Mouse (Mus musculus): ENCODE measurements at regions not wholly inside any gene's neighbourhood (a gene's known extent, or its start where the extent isn't known, plus 50 kb on each side); places are given as distances from the start of the nearest gene placed in this dataset.

DNA sequence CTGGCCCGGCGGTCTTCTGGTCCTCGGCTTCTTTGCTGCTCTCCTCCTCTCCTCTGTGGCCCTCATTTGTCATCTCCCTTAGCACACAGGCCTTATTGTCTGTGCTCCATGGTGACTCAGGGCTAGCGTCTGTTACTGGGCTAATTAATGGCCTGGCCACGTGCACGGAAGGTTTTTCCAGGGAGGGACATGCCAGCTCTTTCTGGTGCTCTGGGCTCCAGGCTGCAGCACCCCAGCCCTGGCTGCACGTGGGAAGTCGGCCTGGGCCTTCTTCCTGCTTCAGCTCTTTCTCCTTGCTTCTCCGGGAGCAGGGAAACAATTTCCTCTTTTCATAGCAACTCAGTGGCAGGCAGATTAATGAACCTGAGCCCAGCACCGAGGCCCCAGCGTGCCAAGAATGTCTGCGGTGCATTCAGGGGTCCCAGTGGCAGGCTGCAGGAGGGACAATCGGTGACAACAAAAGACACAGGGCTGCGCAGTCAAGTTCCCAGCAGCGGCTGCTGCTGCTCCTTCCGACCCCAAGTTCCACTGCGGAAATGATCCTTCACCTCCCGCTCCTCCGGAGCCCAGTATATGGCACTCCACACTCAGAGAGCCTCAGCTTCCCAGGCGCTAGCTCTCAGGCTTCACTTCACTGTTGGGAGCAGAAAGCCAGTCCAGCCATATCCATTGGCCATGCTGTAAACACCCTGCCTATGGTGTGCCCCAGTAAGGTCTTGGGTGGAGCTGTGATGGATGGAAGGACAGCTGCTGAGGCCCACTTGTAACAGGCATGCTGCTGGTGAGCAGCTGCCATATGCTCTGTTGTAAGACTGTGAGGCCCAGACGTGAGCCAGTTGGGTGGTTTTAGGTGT is 257.3 kb upstream of the Habp2 start:
- no peak for TF ChIP-seq CTCF (IDR thresholded peaks at IDR 0.05; ENCODE audit: low read depth)
- TF ChIP-seq EP300 (IDR thresholded peaks at IDR 0.05; ENCODE audit: low read depth), result no peak
